ENCODE assay signal across 11 mouse cellular contexts in the genomic region with DNA sequence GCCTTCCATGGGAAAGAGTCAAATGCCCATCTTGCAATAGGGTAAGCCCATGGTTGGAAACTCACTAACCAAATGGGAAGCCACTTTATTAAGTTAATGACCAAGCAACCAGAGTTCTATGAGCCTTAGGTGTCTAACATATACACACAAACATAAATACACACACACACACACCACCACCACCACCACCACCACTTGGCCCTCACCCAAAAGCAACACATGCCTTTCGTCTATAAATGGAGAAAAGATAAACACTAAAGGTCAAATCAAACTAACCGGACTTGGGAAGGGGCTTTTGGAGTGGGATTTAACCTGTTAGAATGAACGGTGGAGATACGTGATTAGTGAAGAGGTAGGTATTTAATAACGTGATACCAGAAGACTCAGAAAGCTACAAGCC. TPM values are rescaled to one million over a fixed set of nuclear protein-coding genes. Genes with fewer than 3 reads are reported as not detected.
A peak's percentile ranks its signal among the peaks of the same experiment; 100 is the strongest.
DNase-seq lines count a peak whose midpoint lies in the region; ATAC-seq and TF ChIP-seq lines count a peak whose summit lies in the region.
"Had no signal": no experiment of that assay in that cellular context is flagged by ENCODE, and none has a peak within 500 bp of the region (broad histone marks: within the 10 kb centered on the region; RNA-seq: fewer than 3 reads in every experiment).

No protein-coding gene starts in this region.

- H3K27me3 ChIP-seq in hindbrain, embryonic 15.5 days, result no peaks in the 10 kb centered on the region
- no peaks in the 10 kb centered on the region for H3K27me3 ChIP-seq in hindbrain, postnatal 0 days (ENCODE audit: insufficient read depth, low read length)
- H3K27me3 ChIP-seq in heart, embryonic 14.5 days (ENCODE audit: control insufficient read depth, insufficient read depth, low read length), result no peaks in the 10 kb centered on the region
- H3K27me3 ChIP-seq in liver, embryonic 12.5 days (replicated peaks), result peaks cover 29% of the 10 kb centered on the region
- H3K27me3 ChIP-seq in midbrain, embryonic 10.5 days (ENCODE audit: low read depth, poor library complexity, severe bottlenecking), result peaks cover 21% of the 10 kb centered on the region

- H3K4me2 ChIP-seq in hindbrain, embryonic 15.5 days, result 0 out of 2 replicates have a peak overlapping the region, but pooled peaks have one; percentile 90
- no peak overlapping the region for H3K4me2 ChIP-seq in hindbrain, postnatal 0 days (ENCODE audit: low read depth, low read length)
- H3K4me2 ChIP-seq in heart, embryonic 14.5 days (ENCODE audit: low read length), result peak overlapping the region; percentile 70
- H3K4me2 ChIP-seq in liver, embryonic 12.5 days, result peak overlapping the region; percentile 79; the same call in 1 of the 2 replicates

- H3K36me3 ChIP-seq in hindbrain, embryonic 15.5 days, result no peaks in the 10 kb centered on the region
- H3K36me3 ChIP-seq in hindbrain, postnatal 0 days (ENCODE audit: insufficient read depth, low read length), result no peaks in the 10 kb centered on the region
- H3K36me3 ChIP-seq in heart, embryonic 14.5 days (ENCODE audit: control insufficient read depth, insufficient read depth, low read length), result peaks cover 15% of the 10 kb centered on the region
- no peaks in the 10 kb centered on the region for H3K36me3 ChIP-seq in liver, embryonic 12.5 days
- H3K36me3 ChIP-seq in midbrain, embryonic 10.5 days, result no peaks in the 10 kb centered on the region

- DNase-seq in hindbrain, postnatal 0 days (ENCODE audit: low spot score), result no peak
- no peak for DNase-seq in spleen, postnatal 10 days (ENCODE audit: low spot score in 2 of 2)
- DNase-seq in midbrain, embryonic 10.5 days (ENCODE audit: low spot score), result no peak
- DNase-seq in right cerebral cortex, adult 2 months (ENCODE audit: low spot score in 2 of 2), result no peak
- DNase-seq: thymus, adult 2 months had no signal

- H3K27ac ChIP-seq in hindbrain, embryonic 15.5 days (replicated peaks), result no peak overlapping the region
- no peak overlapping the region for H3K27ac ChIP-seq in hindbrain, postnatal 0 days
- H3K27ac ChIP-seq in brown adipose tissue, adult 24 weeks (replicated peaks; ENCODE audit: low read depth, low read length), result no peak overlapping the region
- peak overlapping the region; percentile 80 to 95 for H3K27ac ChIP-seq in heart, embryonic 14.5 days (replicated peaks in 1 of 2; ENCODE audit: control insufficient read depth in 1 of 2, insufficient read depth in 1 of 2, low read depth in 2 of 2, low read length in 2 of 2)
- H3K27ac ChIP-seq in liver, embryonic 12.5 days, result no peak overlapping the region
- H3K27ac ChIP-seq in midbrain, embryonic 10.5 days (replicated peaks), result no peak overlapping the region
- H3K27ac ChIP-seq: macrophage had no signal

- H3K9ac ChIP-seq in hindbrain, embryonic 15.5 days, result no peak overlapping the region
- H3K9ac ChIP-seq in hindbrain, postnatal 0 days (replicated peaks; ENCODE audit: low read length), result no peak overlapping the region
- H3K9ac ChIP-seq in heart, embryonic 14.5 days (ENCODE audit: low read length), result peak overlapping the region; percentile 88
- no peak overlapping the region for H3K9ac ChIP-seq in liver, embryonic 12.5 days

- H3K4me3 ChIP-seq in hindbrain, embryonic 15.5 days, result no peak overlapping the region
- H3K4me3 ChIP-seq in hindbrain, postnatal 0 days (ENCODE audit: low read length), result no peak overlapping the region
- H3K4me3 ChIP-seq in brown adipose tissue, adult 24 weeks (ENCODE audit: insufficient read depth, low read depth, low read length), result peak overlapping the region; percentile 69
- peak overlapping the region; percentile 78 to 97 for H3K4me3 ChIP-seq in heart, embryonic 14.5 days (ENCODE audit: control insufficient read depth in 1 of 2, insufficient read depth in 1 of 2, low read depth in 1 of 2, low read length in 2 of 2)
- peak overlapping the region; percentile 57; the same call in 1 of the 2 replicates for H3K4me3 ChIP-seq in liver, embryonic 12.5 days
- no peak overlapping the region for H3K4me3 ChIP-seq in midbrain, embryonic 10.5 days

- ATAC-seq in hindbrain, embryonic 15.5 days (ENCODE audit: low FRiP score, low read depth), result no peak
- ATAC-seq in hindbrain, postnatal 0 days, result no peak
- no peak for ATAC-seq in heart, embryonic 14.5 days (ENCODE audit: insufficient number of reproducible peaks, insufficient read depth, low FRiP score, low read depth)
- no peak for ATAC-seq in liver, embryonic 12.5 days
- ATAC-seq: inflammation-experienced regulatory T-cells, adult 6 months had no signal

- WGBS in hindbrain, embryonic 15.5 days, result 78% methylated on average over 5 of the region's 5 CpGs
- WGBS in hindbrain, postnatal 0 days, result 78% methylated on average over 5 of the region's 5 CpGs
- 6% methylated on average over 5 of the region's 5 CpGs for WGBS in heart, embryonic 14.5 days
- WGBS in liver, embryonic 12.5 days (ENCODE audit: insufficient replicate concordance), result 59% methylated on average over 5 of the region's 5 CpGs
- WGBS in midbrain, embryonic 10.5 days, result 78% methylated on average over 5 of the region's 5 CpGs

- no peak for TF ChIP-seq CTCF in hindbrain, postnatal 0 days (IDR thresholded peaks at IDR 0.05; ENCODE audit: low read depth)

- H3K9me3 ChIP-seq in hindbrain, embryonic 15.5 days, result no peaks in the 10 kb centered on the region
- no peaks in the 10 kb centered on the region for H3K9me3 ChIP-seq in hindbrain, postnatal 0 days (ENCODE audit: low read length)
- peaks cover under 1% of the 10 kb centered on the region; the same call in 1 of the 2 replicates for H3K9me3 ChIP-seq in heart, embryonic 14.5 days (ENCODE audit: control insufficient read depth, low read length)
- H3K9me3 ChIP-seq in liver, embryonic 12.5 days (replicated peaks), result no peaks in the 10 kb centered on the region
- no peaks in the 10 kb centered on the region for H3K9me3 ChIP-seq in midbrain, embryonic 10.5 days (replicated peaks)

- peaks cover 13% of the 10 kb centered on the region for H3K4me1 ChIP-seq in hindbrain, embryonic 15.5 days (replicated peaks)
- no peaks in the 10 kb centered on the region; the same call in 1 of the 2 replicates for H3K4me1 ChIP-seq in hindbrain, postnatal 0 days (ENCODE audit: insufficient read depth, low read length)
- peaks cover 22% of the 10 kb centered on the region; the same call in 1 of the 2 replicates for H3K4me1 ChIP-seq in brown adipose tissue, adult 24 weeks (ENCODE audit: control insufficient read depth, insufficient read depth, insufficient read length, low read length)
- peaks cover 12 to 42% of the 10 kb centered on the region in 2 experiments for H3K4me1 ChIP-seq in heart, embryonic 14.5 days (ENCODE audit: control insufficient read depth in 2 of 2, insufficient read depth in 2 of 2, low read length in 2 of 2)
- peaks cover 23% of the 10 kb centered on the region; the same call in 1 of the 2 replicates for H3K4me1 ChIP-seq in liver, embryonic 12.5 days
- peaks cover 15% of the 10 kb centered on the region for H3K4me1 ChIP-seq in midbrain, embryonic 10.5 days

RNA-seq across cellular contexts. Expression of a gene that starts 1.1 kb away (rescaled TPM):
- polyA plus RNA-seq in hindbrain, embryonic 15.5 days (2015; fragmentation: Nextera tagmentation; extraction: Ambion mirVana), result 2.3 and 2.5 TPM in 2 replicates
- total RNA-seq in hindbrain, postnatal 0 days (2014; rRNA removed), result 0.29 and 1.3 TPM in 2 replicates
- 1.6 and 1.9 TPM in 2 replicates for polyA plus RNA-seq in hindbrain, postnatal 0 days (2015; fragmentation: Nextera tagmentation; extraction: Ambion mirVana)
- 2.0 TPM in 2 replicates for polyA plus RNA-seq in brown adipose tissue, adult 24 weeks (2012; ENCODE audit: insufficient read depth, insufficient read length, missing spikeins)
- 125 and 136 TPM in 2 replicates for polyA plus RNA-seq in heart, embryonic 14.5 days (2014; fragmentation: Nextera tagmentation; extraction: Ambion mirVana)
- polyA plus RNA-seq in liver, embryonic 12.5 days (2016; fragmentation: Nextera tagmentation; extraction: Ambion mirVana), result 4.4 TPM in 2 replicates
- 4.2 and 5.1 TPM in 2 replicates for polyA plus RNA-seq in midbrain, embryonic 10.5 days (2016; fragmentation: Nextera tagmentation; extraction: Ambion mirVana)
- polyA plus RNA-seq: macrophage had no signal

Comparison
In these comparisons a context has a peak if more than half of its experiments do, and no peak if none do; other contexts are left out.
1. H3K27ac ChIP-seq: peak in heart, embryonic 14.5 days (2 of 2); none in hindbrain, embryonic 15.5 days (single experiment), hindbrain, postnatal 0 days (single experiment), brown adipose tissue, adult 24 weeks (single experiment), liver, embryonic 12.5 days (single experiment) and midbrain, embryonic 10.5 days (single experiment).
2. H3K4me3 ChIP-seq: peak in brown adipose tissue, adult 24 weeks (single experiment), heart, embryonic 14.5 days (2 of 2) and liver, embryonic 12.5 days (single experiment); none in hindbrain, embryonic 15.5 days (single experiment), hindbrain, postnatal 0 days (single experiment) and midbrain, embryonic 10.5 days (single experiment).
3. RNA of a gene that starts 1.1 kb away (polyA plus RNA-seq): 125 to 136 TPM in heart, embryonic 14.5 days; 4.2 to 5.1 TPM in midbrain, embryonic 10.5 days, 4.4 TPM in liver, embryonic 12.5 days, 2.3 to 2.5 TPM in hindbrain, embryonic 15.5 days, 2.0 TPM in brown adipose tissue, adult 24 weeks and 1.6 to 1.9 TPM in hindbrain, postnatal 0 days; every median in the first group is over 10 times any median in the second.